Mouse (Mus musculus) small intestine, adult 2 months (tissue): ENCODE data around the gene Ccdc186.

Experiments
- CTCF ChIP-seq: fragments of 200-500 bp; IDR thresholded peaks from 2 replicates; pipeline ENCODE4 v1.5.1; 2012; ENCODE audit warnings: low read depth, mild to moderate bottlenecking, control low read depth, inconsistent platforms, low read length, moderate library complexity, mixed read lengths; ENCODE audit not compliant: insufficient replicate concordance, insufficient read length; ENCODE audit errors: extremely low read depth
- POLR2A ChIP-seq: fragments of 200-500 bp; IDR thresholded peaks from 2 replicates; pipeline ENCODE4 v1.6.1; 2012; ENCODE audit warnings: low read depth, mild to moderate bottlenecking, control low read depth, inconsistent platforms, low read length, moderate library complexity

DNA sequence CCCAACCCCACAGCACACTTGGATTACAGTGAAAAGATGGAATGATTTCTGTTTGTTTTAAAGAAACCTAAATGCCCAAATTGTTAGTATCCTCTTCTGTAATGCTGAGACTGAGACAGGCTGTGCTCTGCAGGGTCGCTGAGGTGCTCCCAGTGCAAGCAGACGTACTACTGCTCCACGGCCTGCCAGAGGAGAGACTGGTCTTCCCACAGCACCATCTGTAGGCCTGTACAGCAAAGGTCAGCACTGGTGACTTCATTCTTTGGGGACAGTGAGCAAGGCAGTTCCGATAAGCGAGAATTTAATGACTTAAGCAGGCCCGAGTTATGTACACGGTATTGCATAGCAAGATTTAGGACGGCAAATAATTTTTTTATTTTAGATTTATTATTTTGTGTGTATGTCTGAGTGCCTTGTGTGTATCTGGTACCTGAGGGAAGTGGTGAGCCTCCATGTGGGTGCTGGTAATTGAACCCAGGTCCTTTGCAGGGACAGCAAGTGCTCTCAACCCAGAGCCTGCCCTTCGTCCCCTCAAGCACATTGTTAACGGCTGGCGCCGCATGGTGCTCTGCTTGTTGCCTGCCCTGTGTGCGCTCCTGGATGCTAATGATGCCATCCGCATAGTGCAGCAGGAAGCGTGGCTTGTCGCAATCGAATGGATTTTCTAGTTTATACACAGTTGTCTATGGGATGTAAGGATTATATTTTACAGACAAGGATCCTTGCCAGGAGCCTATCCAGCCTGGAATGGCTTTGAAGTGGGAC, 17.1 kb upstream of the Ccdc186 start:
- TF ChIP-seq POLR2A (no peak), CTCF (no peak)
